Mouse (Mus musculus) cerebellum, adult 11-12 months (tissue): ENCODE data around the gene Mr1.
A peak's percentile ranks its signal among the peaks of the same experiment; 100 is the strongest.

Experiments used
- DNase-seq: peaks from one replicate; pipeline ENCODE4 v3.0.0; 2022

The Mr1 gene

GRCm38 (mm10) chr1:155126716-155127115 lies 19.9 kb downstream of the Mr1 start:
- DNase-seq = no peak

- no peak for DNase-seq
Measured at GRCm38 (mm10) chr1:155124397-155124796, 22.2 kb downstream of the Mr1 start.

GRCm38 (mm10) chr1:155121977-155122939 lies 24.4 kb downstream of the Mr1 start:
- DNase-seq = peak; percentile 87

GRCm38 (mm10) chr1:155119719-155120118 lies 26.9 kb downstream of the Mr1 start:
- DNase-seq = no peak

- DNase-seq = no peak
Measured at GRCm38 (mm10) chr1:155113946-155114345, 32.7 kb downstream of the Mr1 start.

- DNase-seq = no peak
Measured at GRCm38 (mm10) chr1:155112875-155113274, 33.7 kb downstream of the Mr1 start.

GRCm38 (mm10) chr1:155112118-155112517 lies 34.5 kb downstream of the Mr1 start:
- no peak for DNase-seq

- DNase-seq = no peak
Measured at GRCm38 (mm10) chr1:155111491-155111890, 35.1 kb downstream of the Mr1 start.

GRCm38 (mm10) chr1:155109387-155110350 lies 36.9 kb downstream of the Mr1 start:
- no peak for DNase-seq

GRCm38 (mm10) chr1:155108412-155108811 lies 38.2 kb downstream of the Mr1 start:
- no peak for DNase-seq

- no peak for DNase-seq
Measured at GRCm38 (mm10) chr1:155107843-155108242, 38.8 kb downstream of the Mr1 start.

GRCm38 (mm10) chr1:155106310-155106709 lies 40.3 kb downstream of the Mr1 start:
- no peak for DNase-seq

GRCm38 (mm10) chr1:155103991-155104390 lies 42.6 kb downstream of the Mr1 start:
- DNase-seq = no peak

- DNase-seq = no peak
Measured at GRCm38 (mm10) chr1:155102631-155103030, 44.0 kb downstream of the Mr1 start.

- peak; percentile 96 for DNase-seq
Measured at GRCm38 (mm10) chr1:155099280-155099848, 47.2 kb downstream of the Mr1 start, which contains the start of gene Ier5. Gene Ier5 (minus strand): TSS chr1:155099636.

GRCm38 (mm10) chr1:155098486-155099279 lies 47.9 kb downstream of the Mr1 start:
- DNase-seq = peak; percentile 52

GRCm38 (mm10) chr1:155097931-155098485 lies 48.6 kb downstream of the Mr1 start:
- no peak for DNase-seq

- no peak for DNase-seq
Measured at GRCm38 (mm10) chr1:155097354-155097753, 49.3 kb downstream of the Mr1 start.

- DNase-seq = no peak
Measured at GRCm38 (mm10) chr1:155096620-155097261, 49.9 kb downstream of the Mr1 start.

GRCm38 (mm10) chr1:155093971-155094707 lies 52.5 kb downstream of the Mr1 start:
- no peak for DNase-seq
